Mouse (Mus musculus) erythroid progenitor cell, adult 5-6 weeks (primary cell): ENCODE data around the gene Hist1h2bb. TPM values are rescaled to one million over a fixed set of nuclear protein-coding genes. Genes with fewer than 3 reads are reported as not detected.
A peak's percentile ranks its signal among the peaks of the same experiment; 100 is the strongest.
"Not testable (repeated sequence)": the region's sequence is repeated elsewhere in the genome, so short reads cannot be mapped to it uniquely, and the experiment has no call there.

ENCODE experiments used
- ATAC-seq: replicated peaks from 2 replicates; pipeline ENCODE4 v1.8.0; 2016; ENCODE audit warnings: moderate number of reproducible peaks, mild to moderate bottlenecking, moderate TSS enrichment, inconsistent platforms; ENCODE audit not compliant: poor library complexity, low FRiP score, severe bottlenecking
- total RNA-seq, 2 experiments: library from RNA; stranded (forward) in 1 of 2; stranded (reverse) in 1 of 2; fragments of 150-400 nt in 1 of 2; fragments of 186-747, 209-891 nt in 1 of 2; gene quantifications; 2 replicates each; pipeline versions ENCODE4 v1.2.3 to v1.2.4; 2015 to 2017; ENCODE audit warnings: low replicate concordance in 2 of 2

The Hist1h2bb gene
- total RNA-seq, 2 experiments from 2014 or later = 856 to 13,399 TPM

DNA sequence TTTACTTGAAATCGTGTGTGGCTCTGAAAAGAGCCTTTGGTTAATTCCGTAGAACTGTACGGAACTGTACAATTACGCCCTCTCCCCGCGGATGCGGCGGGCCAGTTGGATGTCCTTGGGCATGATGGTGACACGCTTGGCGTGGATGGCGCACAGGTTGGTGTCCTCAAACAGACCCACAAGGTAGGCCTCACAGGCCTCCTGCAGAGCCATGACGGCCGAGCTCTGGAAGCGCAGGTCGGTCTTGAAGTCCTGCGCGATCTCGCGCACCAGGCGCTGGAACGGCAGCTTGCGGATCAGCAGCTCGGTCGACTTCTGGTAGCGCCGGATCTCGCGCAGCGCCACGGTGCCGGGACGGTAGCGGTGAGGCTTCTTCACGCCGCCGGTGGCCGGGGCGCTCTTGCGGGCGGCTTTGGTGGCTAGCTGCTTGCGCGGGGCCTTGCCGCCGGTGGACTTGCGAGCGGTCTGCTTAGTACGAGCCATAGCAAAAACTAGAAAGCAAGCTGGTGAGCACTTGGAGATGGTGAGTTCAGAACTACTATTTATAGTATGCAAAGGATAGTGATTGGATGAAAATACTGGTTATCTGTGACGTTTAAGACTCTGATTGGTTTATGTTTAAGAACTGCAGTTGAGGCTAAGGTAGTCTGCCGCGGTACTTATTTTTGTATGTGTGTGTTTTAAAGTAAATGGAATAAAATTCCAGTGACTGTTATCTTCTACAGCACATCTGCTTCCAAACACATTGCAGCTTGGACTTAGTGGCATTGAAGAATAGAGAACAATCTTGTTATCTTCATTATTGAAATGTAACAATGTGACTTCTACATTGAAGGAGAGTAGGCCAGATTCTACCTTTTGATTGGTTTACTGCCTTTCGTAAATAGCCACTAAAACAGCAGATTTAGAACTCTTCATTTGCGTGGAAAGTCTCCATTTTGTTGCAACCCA lies 15.6 kb downstream of the Hist1h2bb start, which contains the start of gene Hist1h3a:
Gene Hist1h3a, minus strand, starts transcription at position 516 of the 951 bp plus-strand sequence.
- peak; percentile 46 for ATAC-seq

GRCm38 (mm10) chr13:23763242-23763585 lies 16.7 kb downstream of the Hist1h2bb start:
- ATAC-seq = no peak

- ATAC-seq = peak; percentile 51
Observed at GRCm38 (mm10) chr13:23763586-23764323, 17.2 kb downstream of the Hist1h2bb start, which contains the start of gene Hist1h1a. Gene Hist1h1a (plus strand): TSS chr13:23763666.

GRCm38 (mm10) chr13:23764324-23765171 lies 18.0 kb downstream of the Hist1h2bb start:
- ATAC-seq = peak; percentile 27; the same call in 1 of the 2 replicates

DNA sequence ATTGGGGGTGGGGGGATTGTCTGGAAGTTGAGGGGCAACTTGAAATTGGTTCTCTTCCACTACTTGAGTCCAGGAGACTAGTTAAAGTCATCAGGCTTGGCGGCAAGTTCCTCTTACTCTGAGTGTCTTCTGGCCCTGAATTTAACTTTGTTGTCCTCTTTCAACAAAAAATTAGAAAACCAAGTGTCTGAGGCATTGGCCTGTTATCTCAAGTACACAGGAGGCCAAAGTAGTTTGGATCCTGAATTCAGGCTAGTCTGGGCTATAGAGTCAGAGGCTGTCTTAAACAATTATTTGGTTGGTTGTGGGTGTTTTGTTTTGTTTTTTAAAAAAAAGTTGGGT lies 18.6 kb downstream of the Hist1h2bb start:
- ATAC-seq = no peak

- no peak for ATAC-seq
Observed at GRCm38 (mm10) chr13:23766772-23767171, 20.2 kb downstream of the Hist1h2bb start.

- no peak for ATAC-seq
Observed at GRCm38 (mm10) chr13:23768834-23769397, 22.4 kb downstream of the Hist1h2bb start.

DNA sequence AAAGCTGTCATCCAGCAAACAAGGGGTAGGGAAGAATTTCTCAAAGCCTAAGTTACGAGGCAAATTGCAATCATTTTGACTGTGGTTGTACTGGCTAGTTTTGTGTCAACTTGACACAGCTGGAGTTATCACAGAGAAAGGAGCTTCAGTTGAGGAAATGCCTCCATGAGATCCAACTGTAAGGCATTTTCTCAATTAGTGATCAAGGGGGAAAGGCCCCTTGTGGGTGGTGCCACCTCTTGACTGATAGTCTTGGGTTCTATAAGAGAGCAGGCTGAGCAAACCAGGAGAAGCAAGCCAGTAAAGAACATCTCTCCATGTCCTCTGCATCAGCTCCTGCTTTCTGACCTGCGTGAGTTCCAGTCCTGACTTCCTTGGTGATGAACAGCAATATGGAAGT lies 23.1 kb downstream of the Hist1h2bb start, which contains the start of gene Trim38:
Gene Trim38, plus strand, starts transcription at position 301 of the 400 bp plus-strand sequence.
- not testable (repeated sequence) for ATAC-seq

- peak; percentile 98 for ATAC-seq
Observed at GRCm38 (mm10) chr13:23772561-23773313, 26.2 kb downstream of the Hist1h2bb start.

DNA sequence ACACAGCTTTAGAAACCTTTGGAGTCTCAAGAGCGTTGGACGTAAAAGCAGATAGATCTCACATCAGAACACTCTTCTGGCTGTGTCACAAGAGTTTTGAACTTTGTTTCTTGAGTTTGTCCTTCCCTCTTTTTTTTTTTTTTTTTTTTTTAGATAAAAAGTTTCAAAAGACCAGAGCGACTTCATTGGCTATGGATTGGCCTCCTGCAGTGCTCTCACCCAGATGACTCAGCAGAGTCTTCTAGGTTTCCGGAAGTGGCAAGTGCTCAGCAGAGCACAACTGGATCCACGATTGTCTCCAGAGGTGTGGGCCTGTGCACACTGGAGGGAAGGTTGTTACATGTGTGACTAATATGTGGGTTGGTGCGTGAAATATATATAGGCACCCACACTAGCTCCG lies 31.8 kb downstream of the Hist1h2bb start:
- no peak for ATAC-seq

DNA sequence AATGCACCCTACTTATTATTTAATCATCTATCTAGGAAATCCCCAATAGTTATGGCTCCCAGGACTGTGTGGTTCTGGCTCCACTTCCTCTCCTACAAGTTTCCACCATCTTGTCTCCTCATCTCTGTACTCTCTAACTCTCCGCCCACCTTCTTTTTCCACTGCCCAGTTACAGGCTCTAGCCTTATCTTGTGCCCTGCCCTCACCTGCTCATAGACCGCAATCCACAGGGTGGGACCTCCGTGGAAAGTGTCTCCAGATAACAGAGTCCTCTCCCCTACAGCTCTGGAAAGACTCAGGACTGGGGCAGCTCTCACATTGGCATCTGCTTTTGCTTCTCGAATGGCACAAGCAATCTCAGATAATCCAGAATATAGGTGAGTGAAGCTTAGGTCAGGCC lies 32.5 kb downstream of the Hist1h2bb start:
- ATAC-seq = no peak

GRCm38 (mm10) chr13:23792520-23792919 lies 46.0 kb downstream of the Hist1h2bb start:
- 0 out of 2 replicates have a peak, but pooled peaks have one; percentile 61 for ATAC-seq

Other genes with a start within 250 kb of the Hist1h2bb start
Only the 30 nearest of the 37 such genes appear.
- 59.1 and 59.8 TPM in 2 replicates for gene Hist1h1d, start 193.5 kb upstream of the Hist1h2bb start, total RNA-seq (2015; ENCODE audit: low replicate concordance)
- 587 and 674 TPM in 2 replicates for gene Hist1h1d, start 193.5 kb upstream of the Hist1h2bb start, total RNA-seq (2017; ENCODE audit: low replicate concordance)
- gene Hist1h3e, start 184.4 kb upstream of the Hist1h2bb start, total RNA-seq (2015; ENCODE audit: low replicate concordance) = 238 and 264 TPM in 2 replicates
- gene Hist1h3e, start 184.4 kb upstream of the Hist1h2bb start, total RNA-seq (2017; ENCODE audit: low replicate concordance) = 387 and 422 TPM in 2 replicates
- gene Hist1h2ae, start 175.5 kb upstream of the Hist1h2bb start, total RNA-seq (2015; ENCODE audit: low replicate concordance) = 4.2 and 33.5 TPM in 2 replicates
- 1,390 and 1,464 TPM in 2 replicates for gene Hist1h2ae, start 175.5 kb upstream of the Hist1h2bb start, total RNA-seq (2017; ENCODE audit: low replicate concordance)
- 851 and 976 TPM in 2 replicates for gene Hist1h2bg, start 175.3 kb upstream of the Hist1h2bb start, total RNA-seq (2015; ENCODE audit: low replicate concordance)
- 2,677 and 3,057 TPM in 2 replicates for gene Hist1h2bg, start 175.3 kb upstream of the Hist1h2bb start, total RNA-seq (2017; ENCODE audit: low replicate concordance)
- gene Hist1h2bf, start 172.5 kb upstream of the Hist1h2bb start, total RNA-seq (2015; ENCODE audit: low replicate concordance) = 1,210 and 1,460 TPM in 2 replicates
- gene Hist1h2bf, start 172.5 kb upstream of the Hist1h2bb start, total RNA-seq (2017; ENCODE audit: low replicate concordance) = 1,557 and 1,840 TPM in 2 replicates
- 9.0 and 15.1 TPM in 2 replicates for gene Hist1h2ad, start 172.4 kb upstream of the Hist1h2bb start, total RNA-seq (2015; ENCODE audit: low replicate concordance)
- gene Hist1h2ad, start 172.4 kb upstream of the Hist1h2bb start, total RNA-seq (2017; ENCODE audit: low replicate concordance) = 2,771 and 6,356 TPM in 2 replicates
- 379 and 393 TPM in 2 replicates for gene Hist1h3d, start 171.0 kb upstream of the Hist1h2bb start, total RNA-seq (2015; ENCODE audit: low replicate concordance)
- gene Hist1h3d, start 171.0 kb upstream of the Hist1h2bb start, total RNA-seq (2017; ENCODE audit: low replicate concordance) = 236 and 363 TPM in 2 replicates
- gene Hist1h4d, start 165.1 kb upstream of the Hist1h2bb start, total RNA-seq (2015; ENCODE audit: low replicate concordance) = 1,614 and 1,995 TPM in 2 replicates
- gene Hist1h4d, start 165.1 kb upstream of the Hist1h2bb start, total RNA-seq (2017; ENCODE audit: low replicate concordance) = 2,133 and 2,242 TPM in 2 replicates
- 39.8 and 50.1 TPM in 2 replicates for gene Hist1h2be, start 125.6 kb upstream of the Hist1h2bb start, total RNA-seq (2015; ENCODE audit: low replicate concordance)
- 202 and 281 TPM in 2 replicates for gene Hist1h2be, start 125.6 kb upstream of the Hist1h2bb start, total RNA-seq (2017; ENCODE audit: low replicate concordance)
- 1,339 and 1,610 TPM in 2 replicates for gene Hist1h1e, start 124.2 kb upstream of the Hist1h2bb start, total RNA-seq (2015; ENCODE audit: low replicate concordance)
- 1,649 and 1,886 TPM in 2 replicates for gene Hist1h1e, start 124.2 kb upstream of the Hist1h2bb start, total RNA-seq (2017; ENCODE audit: low replicate concordance)
- 7.5 and 8.3 TPM in 2 replicates for gene Hist1h2ac, start 62.8 kb upstream of the Hist1h2bb start, total RNA-seq (2015; ENCODE audit: low replicate concordance)
- 152 and 187 TPM in 2 replicates for gene Hist1h2ac, start 62.8 kb upstream of the Hist1h2bb start, total RNA-seq (2017; ENCODE audit: low replicate concordance)
- gene Hist1h2bc, start 62.5 kb upstream of the Hist1h2bb start, total RNA-seq (2015; ENCODE audit: low replicate concordance) = 84.3 and 136 TPM in 2 replicates
- gene Hist1h2bc, start 62.5 kb upstream of the Hist1h2bb start, total RNA-seq (2017; ENCODE audit: low replicate concordance) = 401 and 556 TPM in 2 replicates
- gene Hist1h1t, start 50.9 kb upstream of the Hist1h2bb start, total RNA-seq (2015; ENCODE audit: low replicate concordance) = 2.2 TPM in 1 of 2 replicates, not detected in the other
- gene Hist1h1t, start 50.9 kb upstream of the Hist1h2bb start, total RNA-seq (2017; ENCODE audit: low replicate concordance) = 3.5 and 8.2 TPM in 2 replicates
- gene Hist1h4c, start 48.3 kb upstream of the Hist1h2bb start, total RNA-seq (2015; ENCODE audit: low replicate concordance) = 225 and 268 TPM in 2 replicates
- 667 and 1,084 TPM in 2 replicates for gene Hist1h4c, start 48.3 kb upstream of the Hist1h2bb start, total RNA-seq (2017; ENCODE audit: low replicate concordance)
- gene Hfe, start 35.9 kb upstream of the Hist1h2bb start, total RNA-seq (2015; ENCODE audit: low replicate concordance) = 7.5 and 14.1 TPM in 2 replicates
- gene Hfe, start 35.9 kb upstream of the Hist1h2bb start, total RNA-seq (2017; ENCODE audit: low replicate concordance) = 0.77 and 2.2 TPM in 2 replicates
- 527 and 533 TPM in 2 replicates for gene Hist1h1c, start 7.9 kb upstream of the Hist1h2bb start, total RNA-seq (2015; ENCODE audit: low replicate concordance)
- gene Hist1h1c, start 7.9 kb upstream of the Hist1h2bb start, total RNA-seq (2017; ENCODE audit: low replicate concordance) = 3,859 and 4,708 TPM in 2 replicates
- gene Hist1h3c, start 1.1 kb upstream of the Hist1h2bb start, total RNA-seq (2015; ENCODE audit: low replicate concordance) = 412 and 474 TPM in 2 replicates
- gene Hist1h3c, start 1.1 kb upstream of the Hist1h2bb start, total RNA-seq (2017; ENCODE audit: low replicate concordance) = 1,335 and 2,217 TPM in 2 replicates
- gene Hist1h2ab, start 4.4 kb downstream of the Hist1h2bb start, total RNA-seq (2015; ENCODE audit: low replicate concordance) = 222 and 372 TPM in 2 replicates
- gene Hist1h2ab, start 4.4 kb downstream of the Hist1h2bb start, total RNA-seq (2017; ENCODE audit: low replicate concordance) = 5,516 and 10,292 TPM in 2 replicates
- 1,233 and 1,450 TPM in 2 replicates for gene Hist1h3b, start 5.5 kb downstream of the Hist1h2bb start, total RNA-seq (2015; ENCODE audit: low replicate concordance)
- 1,686 and 1,833 TPM in 2 replicates for gene Hist1h3b, start 5.5 kb downstream of the Hist1h2bb start, total RNA-seq (2017; ENCODE audit: low replicate concordance)
- 331 and 380 TPM in 2 replicates for gene Hist1h4b, start 10.3 kb downstream of the Hist1h2bb start, total RNA-seq (2015; ENCODE audit: low replicate concordance)
- gene Hist1h4b, start 10.3 kb downstream of the Hist1h2bb start, total RNA-seq (2017; ENCODE audit: low replicate concordance) = 1,134 and 2,811 TPM in 2 replicates
- gene Hist1h4a, start 14.5 kb downstream of the Hist1h2bb start, total RNA-seq (2015; ENCODE audit: low replicate concordance) = 142 and 188 TPM in 2 replicates
- gene Hist1h4a, start 14.5 kb downstream of the Hist1h2bb start, total RNA-seq (2017; ENCODE audit: low replicate concordance) = 706 and 1,369 TPM in 2 replicates
- gene Hist1h3a, start 15.7 kb downstream of the Hist1h2bb start, total RNA-seq (2015; ENCODE audit: low replicate concordance) = 238 and 271 TPM in 2 replicates
- gene Hist1h3a, start 15.7 kb downstream of the Hist1h2bb start, total RNA-seq (2017; ENCODE audit: low replicate concordance) = 723 and 806 TPM in 2 replicates
- 666 and 715 TPM in 2 replicates for gene Hist1h1a, start 16.9 kb downstream of the Hist1h2bb start, total RNA-seq (2015; ENCODE audit: low replicate concordance)
- gene Hist1h1a, start 16.9 kb downstream of the Hist1h2bb start, total RNA-seq (2017; ENCODE audit: low replicate concordance) = 4,010 and 6,111 TPM in 2 replicates
- gene Trim38, start 23.2 kb downstream of the Hist1h2bb start, total RNA-seq (2015; ENCODE audit: low replicate concordance) = not detected in 2 replicates
- 0.39 TPM in 1 of 2 replicates, not detected in the other for gene Trim38, start 23.2 kb downstream of the Hist1h2bb start, total RNA-seq (2017; ENCODE audit: low replicate concordance)
- gene Slc17a2, start 60.3 kb downstream of the Hist1h2bb start, total RNA-seq (2015; ENCODE audit: low replicate concordance) = not detected in 2 replicates
- not detected in 2 replicates for gene Slc17a2, start 60.3 kb downstream of the Hist1h2bb start, total RNA-seq (2017; ENCODE audit: low replicate concordance)
- not detected in 2 replicates for gene Slc17a3, start 92.7 kb downstream of the Hist1h2bb start, total RNA-seq (2015; ENCODE audit: low replicate concordance)
- gene Slc17a3, start 92.7 kb downstream of the Hist1h2bb start, total RNA-seq (2017; ENCODE audit: low replicate concordance) = not detected in 2 replicates
- gene Slc17a1, start 121.0 kb downstream of the Hist1h2bb start, total RNA-seq (2015; ENCODE audit: low replicate concordance) = not detected in 2 replicates
- not detected in 2 replicates for gene Slc17a1, start 121.0 kb downstream of the Hist1h2bb start, total RNA-seq (2017; ENCODE audit: low replicate concordance)
- gene Slc17a4, start 168.3 kb downstream of the Hist1h2bb start, total RNA-seq (2015; ENCODE audit: low replicate concordance) = 0.42 TPM in 1 of 2 replicates, not detected in the other
- gene Slc17a4, start 168.3 kb downstream of the Hist1h2bb start, total RNA-seq (2017; ENCODE audit: low replicate concordance) = 2.4 TPM in 1 of 2 replicates, not detected in the other
- gene Hist1h2ba, start 187.4 kb downstream of the Hist1h2bb start, total RNA-seq (2015; ENCODE audit: low replicate concordance) = not detected in 2 replicates
- not detected in 2 replicates for gene Hist1h2ba, start 187.4 kb downstream of the Hist1h2bb start, total RNA-seq (2017; ENCODE audit: low replicate concordance)
- gene Hist1h2aa, start 187.7 kb downstream of the Hist1h2bb start, total RNA-seq (2015; ENCODE audit: low replicate concordance) = not detected in 2 replicates
- not detected in 2 replicates for gene Hist1h2aa, start 187.7 kb downstream of the Hist1h2bb start, total RNA-seq (2017; ENCODE audit: low replicate concordance)